Mouse (Mus musculus) hindbrain, embryonic 12.5 days (tissue): ENCODE results near the gene Tmem129. TPM values are rescaled to one million over a fixed set of nuclear protein-coding genes. Genes with fewer than 3 reads are reported as not detected.
A peak's percentile ranks its signal among the peaks of the same experiment; 100 is the strongest.

Source experiments
- ATAC-seq: fragments of 200-750 bp; cut with Nextera tagmentation; 2 replicates; pipeline ENCODE4 v1.8.0; 2017; ENCODE audit warnings: moderate TSS enrichment; ENCODE audit not compliant: low FRiP score
- H3K27ac ChIP-seq: fragments of 300-500 bp; sonication (generic); 2 replicates; pipeline ENCODE4 v1.5.1; 2016; ENCODE audit warnings: mild to moderate bottlenecking
- H3K27me3 ChIP-seq: fragments of 300-500 bp; sonication (generic); 2 replicates; pipeline ENCODE4 v1.6.1; 2016; ENCODE audit warnings: mild to moderate bottlenecking
- H3K36me3 ChIP-seq: fragments of 300-500 bp; sonication (generic); 2 replicates; pipeline ENCODE4 v1.6.1; 2016; ENCODE audit warnings: mild to moderate bottlenecking
- H3K4me1 ChIP-seq: fragments of 300-500 bp; sonication (generic); 2 replicates; pipeline ENCODE4 v1.6.1; 2016
- H3K4me2 ChIP-seq: fragments of 300-500 bp; sonication (generic); replicated peaks from 2 replicates; pipeline ENCODE4 v1.6.1; 2016; ENCODE audit warnings: mild to moderate bottlenecking
- H3K4me3 ChIP-seq: fragments of 300-500 bp; sonication (generic); 2 replicates; pipeline ENCODE4 v1.5.1; 2016; ENCODE audit warnings: mild to moderate bottlenecking
- H3K9ac ChIP-seq: fragments of 300-500 bp; sonication (generic); 2 replicates; pipeline ENCODE4 v1.6.1; 2016; ENCODE audit warnings: mild to moderate bottlenecking, moderate library complexity
- H3K9me3 ChIP-seq: fragments of 300-500 bp; sonication (generic); replicated peaks from 2 replicates; pipeline ENCODE4 v1.6.1; 2016; ENCODE audit warnings: mild to moderate bottlenecking
- WGBS: fragments of 180-500 bp; shearing (Covaris S2); methylation state at CpG from one replicate; pipeline ENCODE4 v1.1.7; 2016; 5-methylcytosine and 5-hydroxymethylcytosine counted together
- polyA plus RNA-seq: library from polyadenylated mRNA; unstranded; fragments of >200 nt; fragmentation: Nextera tagmentation; extraction: Ambion mirVana; gene quantifications from 2 replicates; pipeline ENCODE4 v1.2.1, GENCODE M21; 2016

Gene Tmem129
- polyA plus RNA-seq, 1 experiment from 2014 or later = 33.8 TPM

DNA sequence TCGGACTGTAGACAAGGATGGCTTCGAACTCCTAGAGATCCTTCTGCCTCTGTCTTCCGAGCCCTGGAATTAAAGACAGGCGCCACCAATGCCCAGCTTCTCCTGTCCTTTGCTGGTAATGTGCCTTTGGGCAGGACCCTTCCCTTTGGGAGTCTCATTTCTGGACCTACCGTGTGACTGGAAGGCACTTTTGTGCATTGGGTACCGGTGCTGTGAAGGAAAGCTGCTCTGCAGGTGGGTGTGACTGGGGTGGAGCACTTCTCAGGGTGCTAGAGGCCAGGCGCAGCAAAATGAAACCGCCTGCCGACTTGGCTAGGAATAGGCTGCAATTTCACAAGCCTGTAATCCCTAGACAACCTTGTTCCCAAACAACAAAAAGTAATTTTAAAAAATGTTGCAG, 28.2 kb downstream of the Tmem129 start:
- Histone ChIP-seq H3K27ac (peak overlapping the region; percentile 60; the same call in 1 of the 2 replicates), H3K4me1 (peaks cover 18% of the 10 kb centered on the region), H3K27me3 (no peaks in the 10 kb centered on the region), H3K4me2 (peak overlapping the region; percentile 90), H3K9me3 (no peaks in the 10 kb centered on the region), H3K36me3 (0 out of 2 replicates have a peak, but pooled peaks cover 6% of the 10 kb centered on the region), H3K9ac (peak overlapping the region; percentile 63), H3K4me3 (peak overlapping the region; percentile 83)
- WGBS = 8% methylated on average over 9 of the region's 9 CpGs
- peak; percentile 33 for ATAC-seq

DNA sequence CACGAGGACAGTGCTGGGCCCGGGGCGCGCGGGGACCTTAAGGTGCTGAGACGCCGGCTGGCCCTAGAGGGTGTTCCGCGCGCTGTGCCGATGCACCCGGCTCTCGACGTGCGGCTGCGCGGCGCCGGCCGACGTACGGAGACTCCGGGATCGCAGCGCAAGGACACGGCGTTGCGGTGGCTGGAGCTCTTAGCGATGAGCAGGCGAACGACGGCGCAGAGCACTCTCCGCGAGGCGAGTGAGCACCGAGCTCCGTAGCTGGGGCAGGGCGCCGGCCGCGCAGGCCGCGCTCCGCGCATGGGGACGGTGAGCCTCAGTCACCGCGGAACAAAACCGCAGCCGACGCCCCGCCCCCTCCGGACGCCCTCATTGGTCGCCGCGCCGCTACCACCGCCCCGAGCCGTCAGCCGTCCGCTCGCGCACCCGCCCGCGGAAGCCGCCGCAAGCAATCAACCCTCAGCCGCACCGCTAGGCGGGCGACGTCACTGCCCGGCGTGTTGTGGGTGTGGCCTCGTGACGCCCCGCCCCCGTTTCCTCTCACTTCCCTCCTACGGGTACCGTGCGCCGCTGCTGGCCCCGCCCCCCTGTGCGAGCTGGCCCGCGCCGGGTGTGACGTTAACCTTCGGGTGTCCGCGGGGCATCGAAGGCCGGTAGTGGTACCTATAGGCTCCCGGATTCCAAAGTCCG, 28.8 kb downstream of the Tmem129 start, which contains the start of the genes Fam53a and Gm9903:
Gene Fam53a, minus strand, starts transcription at position 335 of the 687 bp plus-strand sequence.
Gene Gm9903, plus strand, starts transcription at position 625 of the 687 bp plus-strand sequence.
- peak; percentile 96 for ATAC-seq
- Histone ChIP-seq H3K9me3 (no peaks in the 10 kb centered on the region), H3K4me2 (peak within 1 kb of the TSS; percentile 90), H3K27ac (peak within 1 kb of the TSS; percentile 86), H3K9ac (peak within 1 kb of the TSS; percentile 80), H3K36me3 (0 out of 2 replicates have a peak, but pooled peaks cover under 1% of the 10 kb centered on the region), H3K27me3 (no peaks in the 10 kb centered on the region), H3K4me1 (peaks cover 18% of the 10 kb centered on the region), H3K4me3 (peak within 1 kb of the TSS; percentile 83)
- WGBS = under 1% methylated on average over 95 of the region's 99 CpGs

DNA sequence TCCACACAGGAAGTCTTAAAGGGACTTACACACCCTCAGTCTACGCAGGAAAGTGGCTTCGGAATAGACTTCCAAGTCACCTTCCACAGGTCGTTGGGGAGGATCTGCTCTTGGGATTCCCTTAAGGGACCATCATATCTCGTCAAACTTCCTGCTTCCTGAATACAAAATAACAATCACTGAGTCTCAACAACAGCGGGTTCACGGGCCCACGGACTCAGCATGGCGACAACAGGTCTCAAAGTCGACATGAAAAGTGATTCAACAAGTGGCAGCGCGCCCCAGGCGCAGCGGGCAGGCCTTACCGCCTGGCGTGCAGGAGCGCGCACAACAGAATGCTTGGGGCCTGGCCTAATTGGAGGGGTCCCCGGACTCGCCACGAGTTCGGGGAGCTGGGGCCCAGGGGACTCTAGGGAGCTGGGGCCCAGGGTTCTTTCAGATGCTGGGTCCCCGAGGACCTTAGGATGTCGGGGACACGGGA, 29.4 kb downstream of the Tmem129 start:
- Histone ChIP-seq H3K4me2 (peak overlapping the region; percentile 90), H3K4me1 (peaks cover 18% of the 10 kb centered on the region), H3K9me3 (no peaks in the 10 kb centered on the region), H3K36me3 (no peaks in the 10 kb centered on the region), H3K9ac (peak overlapping the region; percentile 80), H3K27me3 (no peaks in the 10 kb centered on the region), H3K27ac (peak overlapping the region; percentile 86), H3K4me3 (peak overlapping the region; percentile 83)
- ATAC-seq = no peak; the same call in 1 of the 2 replicates
- WGBS = 0% methylated on average over 24 of the region's 24 CpGs

DNA sequence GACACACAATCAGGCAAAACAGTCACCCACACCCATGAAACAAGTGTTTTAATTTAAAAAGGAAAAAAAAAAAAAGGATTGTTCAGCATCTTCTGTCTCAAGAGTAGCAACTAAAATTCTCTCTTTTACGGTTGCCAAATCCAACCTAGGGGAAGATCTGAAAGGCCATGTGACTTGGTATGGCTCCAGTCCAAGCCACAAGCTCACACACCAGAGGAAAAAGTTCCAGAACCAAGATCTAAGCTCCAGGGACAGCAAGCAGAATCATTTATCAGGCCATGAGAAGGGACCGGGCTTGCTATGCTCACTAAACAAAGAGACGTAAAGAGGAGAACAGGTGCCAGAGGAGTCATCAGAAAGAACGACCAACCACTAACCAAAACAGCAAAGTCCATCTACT, 30.2 kb downstream of the Tmem129 start:
- H3K4me3 ChIP-seq = peak overlapping the region; percentile 6; the same call in 1 of the 2 replicates
- ATAC-seq = no peak
- peak overlapping the region; percentile 90 for H3K4me2 ChIP-seq
- H3K4me1 ChIP-seq = peaks cover 24% of the 10 kb centered on the region
- H3K27ac ChIP-seq = no peak overlapping the region
- no peaks in the 10 kb centered on the region for H3K9me3 ChIP-seq
- H3K27me3 ChIP-seq = no peaks in the 10 kb centered on the region
- no peaks in the 10 kb centered on the region for H3K36me3 ChIP-seq
- 49% methylated on average over 4 of the region's 4 CpGs for WGBS
- 0 out of 2 replicates have a peak overlapping the region, but pooled peaks have one; percentile 18 for H3K9ac ChIP-seq

DNA sequence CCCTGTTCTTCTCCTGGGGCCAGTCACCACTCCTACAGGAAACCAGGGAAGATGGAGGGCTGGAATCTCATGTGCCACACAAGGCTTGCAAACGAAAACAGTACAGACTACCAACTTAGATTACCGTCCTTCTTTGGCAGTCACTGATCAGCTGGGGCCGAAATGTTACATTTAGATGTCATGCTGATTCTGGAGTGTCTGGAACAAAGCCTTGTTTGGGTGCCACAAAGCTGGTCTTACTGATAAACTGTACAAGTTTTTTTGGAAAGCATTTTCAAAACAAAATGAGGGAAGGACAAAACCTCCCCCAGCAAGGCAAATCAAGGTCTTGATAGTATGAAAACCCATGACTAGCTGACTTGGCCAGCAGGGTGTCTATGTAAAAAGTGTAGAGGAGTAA, 34.5 kb downstream of the Tmem129 start:
- Histone ChIP-seq H3K9ac (no peak overlapping the region), H3K4me2 (no peak overlapping the region), H3K4me1 (peaks cover 13% of the 10 kb centered on the region), H3K4me3 (no peak overlapping the region), H3K9me3 (no peaks in the 10 kb centered on the region), H3K27me3 (no peaks in the 10 kb centered on the region), H3K36me3 (no peaks in the 10 kb centered on the region), H3K27ac (0 out of 2 replicates have a peak overlapping the region, but pooled peaks have one; percentile 12)
- no peak for ATAC-seq
- 77% methylated on average over 3 of the region's 3 CpGs for WGBS

DNA sequence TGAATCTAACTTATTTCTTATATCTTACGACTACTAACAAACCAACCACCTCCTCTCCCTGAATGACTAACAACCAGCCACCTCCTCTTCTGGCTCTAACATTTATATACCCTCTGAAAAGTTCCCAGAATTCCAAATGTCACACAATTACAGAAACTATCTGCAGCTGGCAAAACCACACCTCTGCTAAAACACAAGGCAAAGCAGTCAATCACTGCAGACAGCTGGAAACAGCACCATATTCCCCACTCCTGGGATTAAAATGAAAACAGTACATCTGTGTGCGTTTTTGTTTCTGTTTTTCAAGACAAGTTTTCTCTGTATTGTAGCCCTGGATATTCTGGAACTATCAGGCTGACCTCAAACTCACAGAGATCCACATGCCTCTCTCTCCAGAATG, 35.5 kb downstream of the Tmem129 start:
- Histone ChIP-seq H3K27me3 (no peaks in the 10 kb centered on the region), H3K9ac (no peak overlapping the region), H3K4me1 (peaks cover 5% of the 10 kb centered on the region), H3K9me3 (no peaks in the 10 kb centered on the region), H3K4me3 (no peak overlapping the region), H3K36me3 (no peaks in the 10 kb centered on the region), H3K4me2 (no peak overlapping the region), H3K27ac (no peak overlapping the region)
- WGBS = 88% methylated on average over 2 of the region's 2 CpGs
- ATAC-seq = no peak

DNA sequence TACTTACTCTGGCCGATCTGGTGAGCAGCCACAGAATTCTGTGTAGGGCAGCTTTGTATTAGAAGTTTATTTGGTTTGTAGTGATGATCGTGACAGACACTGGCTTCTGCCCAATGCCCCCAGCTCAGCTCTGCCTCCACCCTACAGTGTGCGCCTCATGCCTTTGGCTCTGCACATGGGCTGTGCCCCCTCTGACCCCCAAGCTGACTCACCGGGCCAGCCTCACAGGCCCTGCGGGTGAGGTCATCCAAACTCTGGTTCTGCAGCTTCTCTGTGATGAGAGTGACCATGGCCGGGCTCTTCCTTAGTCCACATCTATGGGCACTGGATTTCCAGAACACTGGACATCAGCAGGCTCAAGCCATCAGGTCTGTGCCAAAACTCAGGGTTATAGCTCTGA, 43.8 kb downstream of the Tmem129 start:
- H3K27me3 ChIP-seq = no peaks in the 10 kb centered on the region
- H3K27ac ChIP-seq = no peak overlapping the region
- H3K4me2 ChIP-seq = no peak overlapping the region
- ATAC-seq = no peak
- no peak overlapping the region for H3K4me3 ChIP-seq
- no peaks in the 10 kb centered on the region for H3K9me3 ChIP-seq
- WGBS = 87% methylated on average over 6 of the region's 6 CpGs
- peaks cover 17% of the 10 kb centered on the region for H3K36me3 ChIP-seq
- no peak overlapping the region for H3K9ac ChIP-seq
- no peaks in the 10 kb centered on the region for H3K4me1 ChIP-seq

DNA sequence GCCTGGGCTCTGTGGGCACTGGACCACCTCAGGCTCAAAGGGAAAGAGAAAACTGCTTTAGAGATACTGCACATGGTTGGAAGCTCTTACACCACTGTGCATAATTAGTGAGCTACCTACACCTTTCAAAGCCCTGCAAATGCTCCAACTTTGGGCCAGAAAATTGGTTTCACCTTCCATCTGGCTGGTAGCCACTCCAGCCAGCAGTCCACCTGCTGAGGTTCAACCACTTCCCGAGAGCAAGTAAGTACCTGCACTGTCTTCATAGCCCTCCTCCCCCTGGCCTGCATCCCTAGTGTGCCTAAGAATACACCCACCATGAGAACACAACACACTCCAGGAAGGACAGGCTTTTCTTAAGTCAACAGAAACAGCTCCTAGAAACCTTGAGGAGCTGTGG, 46.4 kb downstream of the Tmem129 start:
- Histone ChIP-seq H3K4me2 (no peak overlapping the region), H3K27ac (no peak overlapping the region), H3K9ac (no peak overlapping the region), H3K4me3 (no peak overlapping the region), H3K36me3 (peaks cover 31% of the 10 kb centered on the region), H3K27me3 (no peaks in the 10 kb centered on the region), H3K4me1 (no peaks in the 10 kb centered on the region), H3K9me3 (no peaks in the 10 kb centered on the region)
- 96% methylated on average over 1 of the region's 1 CpGs for WGBS
- no peak for ATAC-seq

DNA sequence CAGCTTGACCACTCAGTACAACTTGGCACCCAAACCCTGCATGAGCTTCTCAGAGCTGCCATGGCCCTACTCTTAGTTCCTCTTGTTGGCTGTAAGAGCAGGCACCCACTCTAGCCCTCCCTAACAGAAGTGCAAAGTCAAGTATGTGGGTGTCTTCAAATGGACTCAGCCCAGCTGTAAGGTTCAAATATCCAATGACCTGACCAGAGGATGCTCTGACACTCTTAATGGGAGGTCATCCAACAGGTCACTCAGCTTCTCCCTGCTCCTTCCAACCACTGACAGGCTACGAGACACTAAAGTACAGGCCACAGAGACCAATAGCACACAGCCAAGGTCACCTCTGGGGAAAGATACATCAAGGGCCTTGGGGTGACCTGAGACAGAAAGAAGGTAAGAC, 49.0 kb downstream of the Tmem129 start:
- Histone ChIP-seq H3K4me3 (no peak overlapping the region), H3K4me1 (no peaks in the 10 kb centered on the region), H3K9me3 (no peaks in the 10 kb centered on the region), H3K27me3 (no peaks in the 10 kb centered on the region), H3K27ac (no peak overlapping the region), H3K9ac (no peak overlapping the region), H3K36me3 (peaks cover 37% of the 10 kb centered on the region), H3K4me2 (no peak overlapping the region)
- WGBS = 86% methylated on average over 1 of the region's 1 CpGs
- ATAC-seq = no peak

DNA sequence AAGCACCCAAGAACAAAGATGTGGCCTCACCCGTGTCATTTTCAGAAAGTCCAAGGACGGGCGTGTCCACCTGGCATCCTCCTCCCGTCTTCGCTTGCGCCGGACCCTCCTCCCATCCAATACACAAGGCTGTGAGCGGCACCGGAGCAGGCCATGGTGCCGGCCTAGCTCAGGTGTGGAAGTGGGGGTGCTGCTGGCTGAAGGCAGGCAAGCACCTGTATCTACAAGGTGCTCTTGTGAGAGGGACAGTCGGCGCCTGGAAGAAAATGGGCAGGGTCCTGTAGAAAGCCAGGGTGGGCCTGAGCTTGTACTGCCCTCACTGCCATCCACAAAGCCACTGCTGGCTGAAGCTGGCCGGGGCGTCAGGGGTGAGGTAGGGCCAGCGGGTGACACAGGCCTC, 50.8 kb downstream of the Tmem129 start:
- Histone ChIP-seq H3K4me3 (no peak overlapping the region), H3K36me3 (peaks cover 34% of the 10 kb centered on the region), H3K27ac (no peak overlapping the region), H3K4me2 (no peak overlapping the region), H3K4me1 (no peaks in the 10 kb centered on the region), H3K9ac (no peak overlapping the region), H3K27me3 (no peaks in the 10 kb centered on the region), H3K9me3 (no peaks in the 10 kb centered on the region)
- 97% methylated on average over 15 of the region's 15 CpGs for WGBS
- ATAC-seq = no peak

DNA sequence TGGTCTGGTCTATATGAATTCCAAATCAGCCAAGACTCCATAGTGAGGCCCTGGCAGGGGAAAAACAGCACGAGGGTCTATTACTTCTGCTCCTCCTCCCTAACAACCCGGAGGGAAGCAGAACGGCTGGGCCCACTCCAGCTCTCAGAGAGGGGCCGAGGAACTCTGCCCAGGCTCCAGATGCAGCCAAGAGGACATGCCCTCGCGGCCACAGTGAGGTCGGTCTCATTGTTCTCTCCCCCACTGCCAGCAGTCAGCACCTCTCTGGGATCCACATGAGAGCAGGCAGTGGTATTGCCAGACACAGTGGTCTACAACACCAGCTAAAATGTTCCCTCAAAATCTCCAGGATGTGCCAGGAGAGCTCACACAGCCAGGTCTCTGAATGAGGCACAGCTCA, 51.6 kb downstream of the Tmem129 start:
- Histone ChIP-seq H3K27ac (no peak overlapping the region), H3K4me2 (no peak overlapping the region), H3K27me3 (no peaks in the 10 kb centered on the region), H3K4me1 (no peaks in the 10 kb centered on the region), H3K4me3 (no peak overlapping the region), H3K9me3 (no peaks in the 10 kb centered on the region), H3K9ac (no peak overlapping the region), H3K36me3 (peaks cover 27% of the 10 kb centered on the region)
- whole genome bisulfite sequencing = 85% methylated on average over 7 of the region's 7 CpGs
- ATAC-seq = no peak

DNA sequence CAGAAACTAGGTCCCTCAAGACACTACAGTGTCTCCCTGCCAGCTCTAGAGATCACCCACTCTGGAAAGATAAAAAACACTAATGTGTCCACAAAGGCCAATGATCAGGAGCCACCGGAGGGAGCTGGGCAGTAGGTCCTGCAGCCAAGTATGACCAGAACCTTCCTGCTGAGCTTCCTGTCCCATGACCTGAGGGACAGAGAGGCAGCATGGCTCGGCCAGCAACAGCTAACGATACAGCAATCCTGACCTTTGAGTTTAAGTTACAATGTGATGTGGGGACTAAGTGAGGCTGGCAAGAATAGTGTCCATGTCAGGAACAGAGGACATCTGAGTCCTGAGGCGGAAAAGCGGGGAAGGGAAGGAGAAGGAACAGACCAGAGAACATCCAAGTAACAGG, 52.9 kb downstream of the Tmem129 start:
- H3K4me3 ChIP-seq = no peak overlapping the region
- H3K36me3 ChIP-seq = peaks cover 29% of the 10 kb centered on the region
- H3K27ac ChIP-seq = no peak overlapping the region
- no peaks in the 10 kb centered on the region for H3K27me3 ChIP-seq
- H3K4me2 ChIP-seq = no peak overlapping the region
- ATAC-seq = no peak
- no peak overlapping the region for H3K9ac ChIP-seq
- H3K4me1 ChIP-seq = no peaks in the 10 kb centered on the region
- 86% methylated on average over 5 of the region's 5 CpGs for WGBS
- no peaks in the 10 kb centered on the region for H3K9me3 ChIP-seq
